Mouse (Mus musculus) CH12.LX (cell line): Measurements from ENCODE around the gene Fam84b. TPM values are rescaled to one million over a fixed set of nuclear protein-coding genes. Genes with fewer than 3 reads are reported as not detected.

Experiments
- DNase-seq: peaks from one replicate; pipeline ENCODE4 v3.0.0-alpha.2; 2013; ENCODE audit errors: extremely low read depth
- H3K27ac ChIP-seq: 2 replicates; pipeline ENCODE4 v1.5.1; 2012; ENCODE audit warnings: low read depth, mild to moderate bottlenecking, control low read depth, moderate library complexity; ENCODE audit not compliant: insufficient read depth
- H3K27me3 ChIP-seq: replicated peaks from 2 replicates; pipeline ENCODE3; 2012; ENCODE audit warnings: inconsistent platforms
- H3K36me3 ChIP-seq, 2 experiments: replicated peaks in 1 of 2; 2 replicates each; pipeline versions ENCODE3 to v1.6.1; 2012; ENCODE audit warnings: inconsistent platforms in 1 of 2, low read length in 1 of 2, mild to moderate bottlenecking in 1 of 2, mixed read lengths in 1 of 2, moderate library complexity in 1 of 2; ENCODE audit not compliant: control insufficient read depth in 1 of 2, insufficient read depth in 1 of 2
- H3K4me1 ChIP-seq, 2 experiments: 2 replicates each; pipeline ENCODE4 v1.6.1; 2012; ENCODE audit warnings: inconsistent platforms in 1 of 2, moderate library complexity in 1 of 2; ENCODE audit not compliant: insufficient read depth in 2 of 2, control insufficient read depth in 1 of 2
- H3K4me2 ChIP-seq: 2 replicates; pipeline ENCODE4 v1.6.1; 2012; ENCODE audit warnings: low read depth, mild to moderate bottlenecking, control low read depth; ENCODE audit not compliant: poor library complexity, insufficient read depth, severe bottlenecking
- H3K4me3 ChIP-seq, 3 experiments: fragments of 150-350 bp in 1 of 3; sonication (generic) in 1 of 3; replicated peaks in 1 of 3; 2 replicates each; pipeline versions ENCODE3 to v1.5.1; 2011 to 2012; ENCODE audit warnings: low read depth in 2 of 3, low read length in 2 of 3, mild to moderate bottlenecking in 2 of 3, moderate library complexity in 2 of 3, control low read depth in 1 of 3, improper control_type of control experiment in 1 of 3, inconsistent platforms in 1 of 3, mixed read lengths in 1 of 3; ENCODE audit not compliant: poor library complexity in 1 of 3
- H3K79me2 ChIP-seq: replicated peaks from 2 replicates; pipeline ENCODE4 v1.6.1; 2012; ENCODE audit warnings: mild to moderate bottlenecking, moderate library complexity; ENCODE audit not compliant: control insufficient read depth, poor library complexity, insufficient read depth, severe bottlenecking; ENCODE audit errors: extremely low read depth
- H3K9ac ChIP-seq: 2 replicates; pipeline ENCODE4 v1.6.1; 2012; ENCODE audit warnings: low read depth, mild to moderate bottlenecking, control low read depth, moderate library complexity; ENCODE audit not compliant: insufficient read depth
- H3K9me3 ChIP-seq: replicated peaks from 2 replicates; pipeline ENCODE3; 2012; ENCODE audit warnings: low read length, inconsistent platforms, mixed read lengths
- CHD2 ChIP-seq: IDR thresholded peaks from 2 replicates; pipeline ENCODE4 v1.6.1; 2011; ENCODE audit warnings: low read length, improper control_type of control experiment
- E2F4 ChIP-seq: IDR thresholded peaks from 2 replicates; pipeline ENCODE4 v1.6.1; 2011; ENCODE audit warnings: low read depth, low read length, improper control_type of control experiment; ENCODE audit not compliant: insufficient replicate concordance
- ELF1 ChIP-seq: IDR thresholded peaks from 2 replicates; pipeline ENCODE4 v1.6.1; 2014; ENCODE audit warnings: low read depth, mild to moderate bottlenecking, inconsistent platforms, low read length, improper control_type of control experiment
- IRF4 ChIP-seq: IDR thresholded peaks from 2 replicates; pipeline ENCODE4 v1.6.1; 2014; ENCODE audit warnings: low read depth, mild to moderate bottlenecking, inconsistent platforms, low read length, improper control_type of control experiment
- MAFK ChIP-seq: IDR thresholded peaks from 2 replicates; pipeline ENCODE4 v1.6.1; 2011; ENCODE audit warnings: low read length, improper control_type of control experiment; ENCODE audit not compliant: insufficient replicate concordance
- MYC ChIP-seq: IDR thresholded peaks from 2 replicates; pipeline ENCODE4 v1.6.1; 2011; ENCODE audit warnings: low read depth, mild to moderate bottlenecking, improper control_type of control experiment, low read length
- NELFE ChIP-seq: IDR thresholded peaks from 2 replicates; pipeline ENCODE4 v1.6.1; 2011; ENCODE audit warnings: low read depth, low read length, improper control_type of control experiment
- PAX5 ChIP-seq: IDR thresholded peaks from 2 replicates; pipeline ENCODE4 v1.6.1; 2012; ENCODE audit warnings: low read length, inconsistent platforms, mixed read lengths
- POLR2AphosphoS2 ChIP-seq: IDR thresholded peaks from 2 replicates; pipeline ENCODE4 v1.6.1; 2011; ENCODE audit warnings: low read depth, low read length, improper control_type of control experiment
- RAD21 ChIP-seq: IDR thresholded peaks from 2 replicates; pipeline ENCODE4 v1.6.1; 2011; ENCODE audit warnings: low read depth, mild to moderate bottlenecking, low read length, improper control_type of control experiment, moderate library complexity
- SIN3A ChIP-seq: IDR thresholded peaks from 2 replicates; pipeline ENCODE4 v1.6.1; 2012; ENCODE audit warnings: low read length, improper control_type of control experiment, inconsistent platforms
- TCF12 ChIP-seq: IDR thresholded peaks from 2 replicates; pipeline ENCODE4 v1.6.1; 2014; ENCODE audit warnings: low read depth, mild to moderate bottlenecking, inconsistent platforms, low read length, improper control_type of control experiment
- UBTF ChIP-seq: IDR thresholded peaks from 2 replicates; pipeline ENCODE4 v1.6.1; 2012; ENCODE audit warnings: low read depth, mild to moderate bottlenecking, inconsistent platforms, low read length, improper control_type of control experiment, moderate library complexity
- ZNF384 ChIP-seq: IDR thresholded peaks from 2 replicates; pipeline ENCODE4 v1.6.1; 2012; ENCODE audit warnings: low read depth, low read length, improper control_type of control experiment, inconsistent platforms
- dilution Hi-C: fragments of 300-500 bp; cut with MboI; formaldehyde crosslinking; loops from 2 replicates; pipeline ENCODE4 v1.14.3; 2020; ENCODE audit warnings: low sequenced_read_pairs; ENCODE audit not compliant: extremely low pct_unique_long_range_greater_than_20kb, extremely low pct_ligation_motif_present
- in situ Hi-C: fragments of 300-500 bp; cut with MboI; formaldehyde crosslinking; loops from 3 replicates; pipeline ENCODE4 v1.14.3; 2019; ENCODE audit warnings: low sequenced_read_pairs, low pct_ligation_motif_present, low pct_unique_long_range_greater_than_20kb, mixed read lengths
- polyA plus RNA-seq: library from polyadenylated mRNA; unstranded; fragments of >175 nt; gene quantifications from 2 replicates; pipeline ENCODE4 v1.2.1, GENCODE M21; 2012; ENCODE audit warnings: low read depth; ENCODE audit not compliant: insufficient read length
- total RNA-seq, 2 experiments: library from RNA; depleted of rRNA; stranded (reverse); fragments of 300-350 nt in 1 of 2; fragments of >200 nt in 1 of 2; gene quantifications; 2 replicates each; pipeline ENCODE4 v1.2.3; 2012 to 2014

The Fam84b gene
- total and polyA plus RNA-seq, 3 experiments: 0.51 to 3.0 (median 0.76) TPM

GRCm38 (mm10) chr15:60855112-60855511 lies 1.5 kb upstream of the Fam84b start:
- Histone ChIP-seq H3K27me3 (no peaks in the 10 kb centered on the region), H3K4me3 (no peak overlapping the region)
- TF ChIP-seq MAFK (no peak), POLR2AphosphoS2 (no peak)
- TF ChIP-seq, all 38 proteins: peak for 0
- Histone ChIP-seq H3K36me3 (no peaks in the 10 kb centered on the region), H3K4me1 (peaks cover 0 to 7% of the 10 kb centered on the region in 2 experiments; a peak in 1 of 4 replicates), H3K79me2 (no peaks in the 10 kb centered on the region), H3K9me3 (peaks cover 6% of the 10 kb centered on the region), H3K27ac (no peak overlapping the region), H3K4me2 (no peak overlapping the region), H3K9ac (no peak overlapping the region)
- dilution Hi-C loops: no loop called here
- in situ Hi-C loops: no loop called here
- no peak for DNase-seq

- H3K4me2 ChIP-seq: no peak overlapping the region
- TF ChIP-seq PAX5 (no peak), MAFK (no peak), ELF1 (no peak), MYC (no peak), SIN3A (no peak), UBTF (no peak), E2F4 (no peak), TCF12 (no peak), IRF4 (no peak), RAD21 (no peak), CHD2 (no peak)
- H3K27ac ChIP-seq: no peak overlapping the region
- dilution Hi-C loops (no loop called here), in situ Hi-C loops (no loop called here)
- H3K27me3 ChIP-seq: no peaks in the 10 kb centered on the region
- peaks cover 0 to 7% of the 10 kb centered on the region in 2 experiments; a peak in 1 of 4 replicates for H3K4me1 ChIP-seq
- DNase-seq: peak; percentile 13
- no peaks in the 10 kb centered on the region for H3K79me2 ChIP-seq
- no peak overlapping the region for H3K9ac ChIP-seq
- no peak overlapping the region for H3K4me3 ChIP-seq
- H3K36me3 ChIP-seq: no peaks in the 10 kb centered on the region
- peaks cover 6% of the 10 kb centered on the region for H3K9me3 ChIP-seq
Observed at GRCm38 (mm10) chr15:60854151-60854550, 573 bp upstream of the Fam84b start.

- Histone ChIP-seq H3K79me2 (no peaks in the 10 kb centered on the region), H3K4me1 (no peaks in the 10 kb centered on the region), H3K27ac (no peak overlapping the region), H3K27me3 (no peaks in the 10 kb centered on the region), H3K36me3 (no peaks in the 10 kb centered on the region), H3K9ac (no peak overlapping the region), H3K4me2 (no peak overlapping the region), H3K4me3 (no peak overlapping the region), H3K9me3 (no peaks in the 10 kb centered on the region)
- TF ChIP-seq E2F4 (no peak), PAX5 (no peak), RAD21 (no peak), ZNF384 (no peak), NELFE (no peak)
- dilution Hi-C loops: no loop called here
- in situ Hi-C loops: no loop called here
- no peak for DNase-seq
Observed at GRCm38 (mm10) chr15:60848630-60849029, 4.9 kb downstream of the Fam84b start.
